Mouse (Mus musculus) lung, embryonic 16.5 days (tissue): ENCODE data around the gene Col28a1. TPM values are rescaled to one million over a fixed set of nuclear protein-coding genes. Genes with fewer than 3 reads are reported as not detected.
A peak's percentile ranks its signal among the peaks of the same experiment; 100 is the strongest.

ENCODE experiments used
- ATAC-seq: fragments of 200-750 bp; cut with Nextera tagmentation; 2 replicates; pipeline ENCODE4 v1.8.0; 2017; ENCODE audit warnings: low read depth, mild to moderate bottlenecking, moderate library complexity
- H3K27ac ChIP-seq: fragments of 300-500 bp; sonication (generic); 2 replicates; pipeline ENCODE4 v1.5.1; 2014; ENCODE audit warnings: mild to moderate bottlenecking, control low read depth, low read length
- H3K27me3 ChIP-seq: fragments of 300-500 bp; sonication (generic); 2 replicates; pipeline ENCODE4 v1.6.1; 2014; ENCODE audit warnings: low read depth, low read length, mixed read lengths; ENCODE audit not compliant: control insufficient read depth, insufficient read depth
- H3K36me3 ChIP-seq: fragments of 300-500 bp; sonication (generic); 2 replicates; pipeline ENCODE4 v1.6.1; 2014; ENCODE audit warnings: low read length; ENCODE audit not compliant: control insufficient read depth, insufficient read depth
- H3K4me1 ChIP-seq: fragments of 300-500 bp; sonication (generic); replicated peaks from 2 replicates; pipeline ENCODE4 v1.6.1; 2014; ENCODE audit warnings: low read length, mixed read lengths; ENCODE audit not compliant: control insufficient read depth, insufficient read depth
- H3K4me2 ChIP-seq: fragments of 300-500 bp; sonication (generic); 2 replicates; pipeline ENCODE4 v1.6.1; 2014; ENCODE audit warnings: low read depth, low read length, control low read depth
- H3K4me3 ChIP-seq: fragments of 300-500 bp; sonication (generic); 2 replicates; pipeline ENCODE4 v1.5.1; 2014; ENCODE audit warnings: mild to moderate bottlenecking, low read length, control low read depth
- H3K9ac ChIP-seq: fragments of 300-500 bp; sonication (generic); 2 replicates; pipeline ENCODE4 v1.6.1; 2014; ENCODE audit warnings: low read length, control low read depth
- H3K9me3 ChIP-seq: fragments of 300-500 bp; sonication (generic); 2 replicates; pipeline ENCODE4 v1.6.1; 2016; ENCODE audit warnings: low read length; ENCODE audit not compliant: control insufficient read depth
- WGBS: fragments of 180-500 bp; shearing (Covaris S2); extraction: QIAGEN DNeasy Blood & Tissue Kit; methylation state at CpG from one replicate; pipeline ENCODE4 v1.1.7; 2014; 5-methylcytosine and 5-hydroxymethylcytosine counted together
- polyA plus RNA-seq: library from polyadenylated mRNA; unstranded; fragments of >200 nt; fragmentation: Nextera tagmentation; extraction: Ambion mirVana; gene quantifications from 2 replicates; pipeline ENCODE4 v1.2.1, GENCODE M21; 2015

Gene Col28a1
- polyA plus RNA-seq, 1 experiment from 2014 or later: 2.2 TPM

- H3K27me3 ChIP-seq: no peaks in the 10 kb centered on the region
- 80% methylated on average over 3 of the region's 3 CpGs for WGBS
- H3K36me3 ChIP-seq: no peaks in the 10 kb centered on the region
- no peaks in the 10 kb centered on the region for H3K4me1 ChIP-seq
- no peak overlapping the region for H3K4me3 ChIP-seq
- H3K9me3 ChIP-seq: no peaks in the 10 kb centered on the region
- H3K9ac ChIP-seq: no peak overlapping the region
- H3K27ac ChIP-seq: no peak overlapping the region
- H3K4me2 ChIP-seq: no peak overlapping the region
- ATAC-seq: no peak
Observed at GRCm38 (mm10) chr6:8067124-8067523, 125.3 kb downstream of the Col28a1 start.

- no peaks in the 10 kb centered on the region for H3K27me3 ChIP-seq
- no peak for ATAC-seq
- no peak overlapping the region for H3K4me3 ChIP-seq
- H3K9me3 ChIP-seq: no peaks in the 10 kb centered on the region
- no peaks in the 10 kb centered on the region for H3K36me3 ChIP-seq
- no peak overlapping the region for H3K4me2 ChIP-seq
- H3K4me1 ChIP-seq: no peaks in the 10 kb centered on the region
- no peak overlapping the region for H3K27ac ChIP-seq
- no peak overlapping the region for H3K9ac ChIP-seq
- WGBS: 38% methylated on average over 3 of the region's 3 CpGs
Observed at GRCm38 (mm10) chr6:8066208-8066607, 126.2 kb downstream of the Col28a1 start.

- no peaks in the 10 kb centered on the region for H3K4me1 ChIP-seq
- no peak for ATAC-seq
- no peaks in the 10 kb centered on the region for H3K36me3 ChIP-seq
- 77% methylated on average over 7 of the region's 7 CpGs for WGBS
- H3K27me3 ChIP-seq: no peaks in the 10 kb centered on the region
- H3K9ac ChIP-seq: no peak overlapping the region
- no peak overlapping the region for H3K4me3 ChIP-seq
- H3K9me3 ChIP-seq: no peaks in the 10 kb centered on the region
- no peak overlapping the region for H3K4me2 ChIP-seq
- H3K27ac ChIP-seq: no peak overlapping the region
Observed at GRCm38 (mm10) chr6:8059199-8059598, 133.2 kb downstream of the Col28a1 start.

- H3K27me3 ChIP-seq: no peaks in the 10 kb centered on the region
- H3K9ac ChIP-seq: no peak overlapping the region
- 72% methylated on average over 2 of the region's 2 CpGs for WGBS
- H3K4me3 ChIP-seq: no peak overlapping the region
- no peak overlapping the region for H3K27ac ChIP-seq
- H3K36me3 ChIP-seq: no peaks in the 10 kb centered on the region
- no peak overlapping the region for H3K4me2 ChIP-seq
- no peaks in the 10 kb centered on the region for H3K4me1 ChIP-seq
- ATAC-seq: no peak
- no peaks in the 10 kb centered on the region for H3K9me3 ChIP-seq
Observed at GRCm38 (mm10) chr6:8048216-8048615, 144.2 kb downstream of the Col28a1 start.

- 20% methylated on average over 4 of the region's 4 CpGs for WGBS
- H3K27ac ChIP-seq: 0 out of 2 replicates have a peak overlapping the region, but pooled peaks have one; percentile 2
- peak; percentile 47 for ATAC-seq
- no peak overlapping the region for H3K9ac ChIP-seq
- no peaks in the 10 kb centered on the region for H3K9me3 ChIP-seq
- no peaks in the 10 kb centered on the region for H3K27me3 ChIP-seq
- no peaks in the 10 kb centered on the region for H3K36me3 ChIP-seq
- H3K4me2 ChIP-seq: no peak overlapping the region
- H3K4me3 ChIP-seq: no peak overlapping the region
- no peaks in the 10 kb centered on the region for H3K4me1 ChIP-seq
Observed at GRCm38 (mm10) chr6:8046446-8046845, 146.0 kb downstream of the Col28a1 start.

GRCm38 (mm10) chr6:8045825-8046224, 146.6 kb downstream of the Col28a1 start:
- 70% methylated on average over 1 of the region's 1 CpGs for whole genome bisulfite sequencing
- ATAC-seq: no peak
- H3K9ac ChIP-seq: no peak overlapping the region
- H3K36me3 ChIP-seq: no peaks in the 10 kb centered on the region
- H3K27ac ChIP-seq: no peak overlapping the region
- H3K4me2 ChIP-seq: no peak overlapping the region
- no peaks in the 10 kb centered on the region for H3K27me3 ChIP-seq
- no peak overlapping the region for H3K4me3 ChIP-seq
- H3K4me1 ChIP-seq: no peaks in the 10 kb centered on the region
- H3K9me3 ChIP-seq: no peaks in the 10 kb centered on the region

- no peak overlapping the region for H3K9ac ChIP-seq
- WGBS: 54% methylated on average over 4 of the region's 4 CpGs
- no peak overlapping the region for H3K4me3 ChIP-seq
- no peaks in the 10 kb centered on the region for H3K4me1 ChIP-seq
- H3K36me3 ChIP-seq: no peaks in the 10 kb centered on the region
- no peaks in the 10 kb centered on the region for H3K9me3 ChIP-seq
- no peak for ATAC-seq
- H3K27ac ChIP-seq: no peak overlapping the region
- H3K4me2 ChIP-seq: no peak overlapping the region
- no peaks in the 10 kb centered on the region for H3K27me3 ChIP-seq
Observed at GRCm38 (mm10) chr6:8028711-8029110, 163.7 kb downstream of the Col28a1 start.

- no peak overlapping the region for H3K4me2 ChIP-seq
- no peak overlapping the region for H3K4me3 ChIP-seq
- no peaks in the 10 kb centered on the region for H3K4me1 ChIP-seq
- H3K9ac ChIP-seq: no peak overlapping the region
- H3K9me3 ChIP-seq: no peaks in the 10 kb centered on the region
- ATAC-seq: no peak
- 87% methylated on average over 7 of the region's 7 CpGs for WGBS
- no peak overlapping the region for H3K27ac ChIP-seq
- H3K27me3 ChIP-seq: no peaks in the 10 kb centered on the region
- H3K36me3 ChIP-seq: no peaks in the 10 kb centered on the region
Observed at GRCm38 (mm10) chr6:8025332-8026129, 166.9 kb downstream of the Col28a1 start.

GRCm38 (mm10) chr6:8023527-8023926, 168.9 kb downstream of the Col28a1 start:
- no peaks in the 10 kb centered on the region; the same call in 1 of the 2 replicates for H3K9me3 ChIP-seq
- H3K27ac ChIP-seq: no peak overlapping the region
- H3K27me3 ChIP-seq: no peaks in the 10 kb centered on the region
- no peak overlapping the region for H3K9ac ChIP-seq
- ATAC-seq: no peak
- WGBS: 79% methylated on average over 3 of the region's 3 CpGs
- no peak overlapping the region for H3K4me3 ChIP-seq
- H3K36me3 ChIP-seq: no peaks in the 10 kb centered on the region
- H3K4me1 ChIP-seq: no peaks in the 10 kb centered on the region
- H3K4me2 ChIP-seq: no peak overlapping the region
